ENCODE assay signal across 8 mouse cellular contexts in the genomic region with DNA sequence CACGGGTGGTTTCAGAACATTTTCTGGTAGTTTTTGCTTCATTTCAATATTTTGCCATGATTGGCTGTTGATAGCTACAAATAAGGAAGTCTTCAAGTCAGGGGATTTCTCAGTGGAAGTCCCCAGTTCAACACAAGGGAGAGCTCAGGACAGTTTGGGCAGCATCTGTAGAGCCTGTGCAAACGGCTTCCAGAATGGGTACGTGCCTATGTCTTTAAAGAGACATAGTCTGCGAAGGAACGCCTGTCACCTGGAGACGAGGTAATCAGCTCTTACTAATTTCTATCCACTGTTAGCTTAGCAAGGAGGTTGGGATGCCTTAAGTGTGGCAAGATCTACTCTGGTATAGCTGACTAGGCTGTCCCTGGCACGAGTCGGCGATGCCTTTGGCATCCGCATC. TPM values are rescaled to one million over a fixed set of nuclear protein-coding genes. Genes with fewer than 3 reads are reported as not detected.
DNase-seq lines count a peak whose midpoint lies in the region; ATAC-seq lines count a peak whose summit lies in the region.

TSS of gene Tank (plus strand) at position 153 of the 400 bp plus-strand sequence.

- H3K4me2 ChIP-seq in lung, embryonic 16.5 days (ENCODE audit: low read depth, low read length) = 0 out of 2 replicates have a peak within 1 kb of the TSS, but pooled peaks have one; percentile 8
- no peak within 1 kb of the TSS for H3K4me2 ChIP-seq in embryonic facial prominence, embryonic 15.5 days (replicated peaks)
- peak within 1 kb of the TSS; percentile 18; the same call in 1 of the 2 replicates for H3K4me2 ChIP-seq in heart, embryonic 14.5 days (ENCODE audit: low read length)

- H3K4me1 ChIP-seq in lung, embryonic 16.5 days (replicated peaks; ENCODE audit: control insufficient read depth, insufficient read depth, low read length) = peaks cover 8% of the 10 kb centered on the region; the same call in 1 of the 2 replicates
- H3K4me1 ChIP-seq in embryonic facial prominence, embryonic 15.5 days = no peaks in the 10 kb centered on the region
- H3K4me1 ChIP-seq in heart, embryonic 14.5 days (ENCODE audit: control insufficient read depth in 2 of 2, insufficient read depth in 2 of 2, low read length in 2 of 2) = no peaks in the 10 kb centered on the region

- ATAC-seq in lung, embryonic 16.5 days (ENCODE audit: low read depth) = no peak
- no peak for ATAC-seq in embryonic facial prominence, embryonic 15.5 days (ENCODE audit: insufficient number of reproducible peaks, low FRiP score, low TSS enrichment, low read depth)
- no peak for ATAC-seq in heart, embryonic 14.5 days (ENCODE audit: insufficient number of reproducible peaks, insufficient read depth, low FRiP score, low read depth)

- no peak for DNase-seq in lung, postnatal 14 days
- DNase-seq in left cerebral cortex, postnatal 25 days (ENCODE audit: low spot score in 2 of 2) = no peak
- DNase-seq in naive thymus-derived CD4-positive, alpha-beta T cell, adult 2 months (ENCODE audit: low read depth) = peak; percentile 72
- DNase-seq in right cerebral cortex, postnatal 36 days (ENCODE audit: low spot score in 2 of 2) = no peak
- no peak for DNase-seq in ovary, postnatal 36 days (ENCODE audit: low spot score)

- 82% methylated on average over 10 of the region's 10 CpGs for WGBS in lung, embryonic 16.5 days
- 78% methylated on average over 10 of the region's 10 CpGs for WGBS in embryonic facial prominence, embryonic 15.5 days
- 84% methylated on average over 10 of the region's 10 CpGs for WGBS in heart, embryonic 14.5 days

- no peaks in the 10 kb centered on the region for H3K36me3 ChIP-seq in lung, embryonic 16.5 days (ENCODE audit: control insufficient read depth, insufficient read depth, low read length)
- H3K36me3 ChIP-seq in embryonic facial prominence, embryonic 15.5 days = no peaks in the 10 kb centered on the region
- H3K36me3 ChIP-seq in heart, embryonic 14.5 days (ENCODE audit: control insufficient read depth, insufficient read depth, low read length) = no peaks in the 10 kb centered on the region

- H3K4me3 ChIP-seq in lung, embryonic 16.5 days (ENCODE audit: low read length) = no peak within 1 kb of the TSS
- no peak within 1 kb of the TSS for H3K4me3 ChIP-seq in embryonic facial prominence, embryonic 15.5 days (replicated peaks)
- H3K4me3 ChIP-seq in heart, embryonic 14.5 days (ENCODE audit: control insufficient read depth in 1 of 2, insufficient read depth in 1 of 2, low read depth in 1 of 2, low read length in 2 of 2) = no peak within 1 kb of the TSS

- no peaks in the 10 kb centered on the region for H3K9me3 ChIP-seq in lung, embryonic 16.5 days (ENCODE audit: control insufficient read depth, low read length)
- no peaks in the 10 kb centered on the region for H3K9me3 ChIP-seq in embryonic facial prominence, embryonic 15.5 days (replicated peaks)
- no peaks in the 10 kb centered on the region for H3K9me3 ChIP-seq in heart, embryonic 14.5 days (ENCODE audit: control insufficient read depth, low read length)

- no peak within 1 kb of the TSS for H3K9ac ChIP-seq in lung, embryonic 16.5 days (ENCODE audit: low read length)
- H3K9ac ChIP-seq in embryonic facial prominence, embryonic 15.5 days = no peak within 1 kb of the TSS
- H3K9ac ChIP-seq in heart, embryonic 14.5 days (ENCODE audit: low read length) = no peak within 1 kb of the TSS

- H3K27ac ChIP-seq in lung, embryonic 16.5 days (ENCODE audit: low read length) = no peak within 1 kb of the TSS
- no peak within 1 kb of the TSS for H3K27ac ChIP-seq in embryonic facial prominence, embryonic 15.5 days (replicated peaks)
- no peak within 1 kb of the TSS for H3K27ac ChIP-seq in heart, embryonic 14.5 days (replicated peaks in 1 of 2; ENCODE audit: control insufficient read depth in 1 of 2, insufficient read depth in 1 of 2, low read depth in 2 of 2, low read length in 2 of 2)

- H3K27me3 ChIP-seq in lung, embryonic 16.5 days (ENCODE audit: control insufficient read depth, insufficient read depth, low read depth, low read length) = no peaks in the 10 kb centered on the region
- H3K27me3 ChIP-seq in embryonic facial prominence, embryonic 15.5 days = no peaks in the 10 kb centered on the region
- H3K27me3 ChIP-seq in heart, embryonic 14.5 days (ENCODE audit: control insufficient read depth, insufficient read depth, low read length) = no peaks in the 10 kb centered on the region

- intact Hi-C loops in left cerebral cortex, postnatal 25 days (cut with DNase I) = no loop called here

RNA-seq across cellular contexts. Expression of gene Tank, which starts in this region (rescaled TPM):
- polyA plus RNA-seq in lung, embryonic 16.5 days (2015; fragmentation: Nextera tagmentation; extraction: Ambion mirVana) = 30.9 and 34.0 TPM in 2 replicates
- 32.4 and 34.6 TPM in 2 replicates for polyA plus RNA-seq in embryonic facial prominence, embryonic 15.5 days (2015; fragmentation: Nextera tagmentation; extraction: Ambion mirVana)
- polyA plus RNA-seq in heart, embryonic 14.5 days (2014; fragmentation: Nextera tagmentation; extraction: Ambion mirVana) = 26.1 and 26.3 TPM in 2 replicates
- 10 to 100 TPM; 31.7 to 33.5 TPM for total RNA-seq in left cerebral cortex, postnatal 25 days (2021)
